Mouse (Mus musculus): ENCODE measurements at regions not wholly inside any gene's neighbourhood (a gene's known extent, or its start where the extent isn't known, plus 50 kb on each side); places are given as distances from the start of the nearest gene placed in this dataset.
"Not testable (repeated sequence)": the region's sequence is repeated elsewhere in the genome, so short reads cannot be mapped to it uniquely, and the experiment has no call there.

DNA sequence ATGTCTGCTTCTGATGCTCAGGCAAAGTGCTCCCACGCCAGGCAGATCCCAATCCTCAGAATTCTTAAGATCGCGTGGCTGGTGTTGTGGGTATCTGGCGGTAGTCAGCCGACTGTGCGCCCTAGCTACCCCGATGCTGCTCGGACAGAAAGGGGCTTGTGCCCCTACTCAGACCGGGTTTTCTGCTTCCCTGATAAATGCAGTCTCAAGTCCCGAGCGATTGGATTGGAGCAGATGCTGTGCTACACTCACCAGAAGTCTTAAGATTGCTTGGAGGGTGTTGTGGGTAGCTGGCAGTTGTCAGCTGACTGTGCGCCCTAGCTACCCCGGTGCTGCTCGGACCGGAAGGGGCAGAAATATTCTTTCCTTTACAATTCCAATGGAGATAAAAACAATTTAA is 99.3 kb downstream of the Gm7489 start:
- DNase-seq (ENCODE audit: low spot score): not testable (repeated sequence)

DNA sequence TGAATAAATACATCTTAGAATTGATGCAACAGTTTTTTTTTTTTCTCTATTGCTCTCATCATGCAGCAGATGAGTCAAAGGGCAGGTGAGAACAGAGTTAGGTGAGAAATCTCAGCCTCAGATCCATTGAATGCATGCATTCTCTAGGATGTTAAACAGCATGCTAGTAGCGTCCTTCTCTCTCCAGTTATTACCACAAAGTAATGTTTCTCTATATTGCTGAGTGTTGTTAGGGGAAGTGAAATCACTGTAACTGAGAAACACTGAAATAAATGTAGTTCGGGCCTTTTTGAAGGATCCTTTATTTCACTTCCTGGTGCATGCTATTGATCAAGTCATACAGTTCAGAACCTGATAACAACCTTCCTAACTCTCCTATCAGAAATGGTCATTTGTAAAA is 105.2 kb downstream of the Gm7489 start:
- no peak for DNase-seq (ENCODE audit: low spot score)

DNA sequence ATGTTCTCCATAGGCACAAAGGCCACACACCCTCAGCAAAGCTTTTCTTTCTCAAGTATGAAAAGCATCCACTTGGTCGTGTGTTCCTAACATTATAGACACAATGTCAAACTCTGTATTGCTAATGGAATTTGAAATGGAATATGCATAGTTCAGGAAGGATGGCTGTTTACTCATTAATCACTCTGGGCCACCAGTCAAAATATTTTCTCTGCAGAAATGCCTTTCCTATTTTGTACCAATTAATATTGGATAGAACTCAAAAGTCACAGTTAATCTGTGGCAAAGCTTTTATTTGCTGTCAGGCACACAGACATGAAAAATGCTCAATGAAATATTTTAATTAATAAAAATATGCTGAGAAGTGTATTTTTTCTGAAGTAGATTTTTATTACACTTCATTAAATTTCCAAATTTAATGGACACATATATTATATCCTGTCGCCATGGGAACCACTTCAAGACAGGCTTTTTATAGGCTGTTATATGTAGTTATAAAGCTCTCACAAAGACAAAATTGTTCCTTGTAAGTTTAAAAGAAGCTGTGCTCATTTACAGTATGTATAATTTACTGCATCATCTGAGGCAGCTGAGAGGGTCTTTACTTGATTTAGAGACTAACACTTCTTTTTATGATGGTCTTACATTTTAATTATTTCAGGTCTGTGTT is 110.6 kb downstream of the Gm7489 start:
- no peak for DNase-seq (ENCODE audit: low spot score)

DNA sequence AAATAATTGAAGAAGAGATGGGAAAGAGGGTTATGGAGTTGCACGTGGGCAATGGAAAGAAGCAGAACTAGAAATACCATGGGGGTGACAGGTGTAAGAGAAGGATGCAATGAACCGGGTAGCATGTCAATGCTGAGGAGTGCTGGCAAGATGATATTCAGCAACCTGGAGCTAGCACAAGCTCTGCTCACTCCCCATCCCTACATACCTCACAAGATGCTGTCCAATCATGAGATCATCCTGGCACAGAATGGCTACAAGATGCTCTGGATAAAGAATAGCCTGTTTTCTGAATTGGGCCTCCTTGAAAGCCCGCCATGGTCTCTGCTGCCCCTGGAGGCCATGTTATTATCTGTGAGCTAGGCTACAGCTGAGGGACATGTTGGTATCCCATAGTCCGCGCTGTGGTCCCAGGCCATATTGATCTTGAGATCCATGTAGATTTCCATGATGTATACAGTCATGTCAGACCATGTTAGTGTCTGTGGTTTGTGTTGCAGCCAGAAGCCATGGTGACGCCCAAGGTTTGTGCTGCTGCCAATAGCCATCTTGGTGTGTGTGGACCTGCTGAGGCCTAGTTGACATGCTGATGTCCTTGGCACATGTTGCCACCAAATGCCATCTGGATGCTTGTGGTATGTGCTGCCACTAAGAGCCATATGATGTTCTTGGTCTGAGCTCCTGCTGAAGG is 114.0 kb downstream of the Gm7489 start:
- no peak for DNase-seq (ENCODE audit: low spot score)

DNA sequence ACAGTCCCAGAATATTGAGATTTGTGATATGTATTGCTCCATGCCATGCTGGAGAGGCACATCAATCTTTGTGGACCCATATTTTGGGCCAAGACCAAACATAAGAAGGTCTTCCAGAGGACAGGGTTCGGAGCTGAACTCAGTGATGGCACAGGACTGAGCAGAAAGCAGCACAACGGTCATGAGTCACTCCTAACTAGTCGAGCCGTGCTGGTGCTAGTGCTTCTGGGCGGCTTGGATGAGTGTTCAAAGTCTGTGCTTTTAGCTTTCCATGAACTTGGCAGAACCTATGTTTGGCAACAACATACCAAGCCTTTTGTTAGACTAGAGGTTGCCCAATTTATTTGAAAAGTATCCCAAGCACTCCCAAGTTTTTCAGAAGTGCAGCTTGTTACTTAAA is 149.1 kb downstream of the Gm7489 start:
- no peak for DNase-seq (ENCODE audit: low spot score)

DNA sequence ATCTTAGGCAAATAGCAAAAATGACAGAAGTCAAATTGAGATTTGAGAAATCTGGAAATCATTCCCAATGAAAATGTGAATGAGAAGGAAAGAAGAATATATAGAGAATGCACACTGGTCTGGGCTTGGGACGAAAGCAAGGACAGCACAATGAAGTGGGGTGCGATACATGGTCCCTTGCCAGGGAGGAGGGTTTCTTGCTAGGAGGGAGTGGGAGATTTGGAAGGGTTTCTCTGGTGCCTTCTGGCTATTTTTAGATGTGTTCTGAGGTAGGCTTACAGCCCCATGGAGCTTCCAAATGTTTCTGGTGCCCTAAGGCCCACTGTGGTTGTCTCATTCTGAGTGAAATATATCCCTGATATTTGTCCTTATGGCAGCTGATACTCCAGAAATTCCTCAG is 166.0 kb downstream of the Gm7489 start:
- DNase-seq (ENCODE audit: low spot score): no peak

DNA sequence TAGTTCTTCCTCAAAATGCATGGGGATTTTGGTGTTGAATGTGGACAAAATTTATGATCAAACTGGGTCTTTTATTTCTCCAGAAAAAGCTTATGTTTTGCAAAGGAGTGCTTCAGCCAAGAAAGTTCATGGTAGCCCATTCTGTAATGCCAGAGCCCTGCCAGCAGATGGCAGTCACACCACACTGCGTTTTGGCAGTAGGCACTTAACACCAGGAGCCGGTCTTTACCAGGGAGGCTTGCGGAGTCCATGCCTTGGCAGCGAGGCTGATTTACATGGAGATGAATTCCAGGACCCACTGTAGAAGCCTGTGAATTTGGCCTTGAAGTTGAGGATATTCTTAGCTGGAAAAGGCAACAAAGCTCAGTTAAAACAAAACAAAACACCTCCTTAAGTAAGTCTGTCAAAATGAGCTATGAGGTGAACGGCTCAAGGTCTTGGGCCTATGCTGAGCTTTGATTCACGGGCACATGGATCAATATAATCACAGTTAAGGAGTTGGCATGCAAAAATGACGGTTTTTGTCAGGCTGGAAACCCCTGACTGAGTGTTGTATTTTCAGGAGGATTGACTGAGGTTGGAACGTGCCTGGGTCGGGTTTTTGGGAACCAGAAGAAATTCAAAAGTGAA is 185.4 kb downstream of the Gm7489 start:
- peak; percentile 73 for DNase-seq (ENCODE audit: low spot score)

DNA sequence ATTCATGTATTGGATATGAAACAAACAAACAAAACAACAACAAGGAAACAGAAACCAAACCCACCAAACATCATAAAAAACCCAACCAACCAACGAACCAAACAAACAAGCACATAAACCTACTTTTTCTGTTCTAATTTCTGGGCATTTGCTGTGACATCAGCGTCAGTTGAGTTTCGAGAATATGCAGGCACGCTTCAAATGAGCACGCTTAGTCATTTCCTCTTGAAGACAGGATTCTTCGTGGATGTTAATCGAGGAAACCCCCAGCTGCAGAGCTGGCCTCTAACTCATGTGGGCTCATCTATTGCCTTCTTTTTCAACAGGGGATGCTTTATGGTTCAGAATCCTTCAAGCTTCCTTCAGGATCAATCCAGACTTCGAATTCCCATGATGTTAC is 187.0 kb downstream of the Gm7489 start:
- no peak for DNase-seq (ENCODE audit: low spot score)

DNA sequence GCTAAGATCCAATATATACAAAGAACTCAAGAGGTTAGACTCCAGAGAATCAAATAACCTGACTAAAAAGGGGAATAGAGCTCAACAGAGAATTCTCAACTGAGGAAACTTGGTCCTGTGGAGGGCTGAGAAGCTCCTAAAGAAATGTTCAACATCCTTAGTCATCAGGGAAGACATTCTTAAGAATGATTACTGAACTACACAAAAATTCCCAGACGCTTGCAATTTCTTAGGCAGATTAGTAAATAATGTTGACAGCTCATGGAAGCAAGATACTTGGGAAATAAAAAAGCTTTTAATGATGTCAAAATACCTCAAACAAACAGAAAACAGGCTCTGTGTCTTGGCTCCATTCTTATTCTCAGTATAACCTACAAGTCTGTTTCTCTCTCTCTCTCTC is 206.6 kb downstream of the Gm7489 start:
- DNase-seq (ENCODE audit: low spot score): no peak

DNA sequence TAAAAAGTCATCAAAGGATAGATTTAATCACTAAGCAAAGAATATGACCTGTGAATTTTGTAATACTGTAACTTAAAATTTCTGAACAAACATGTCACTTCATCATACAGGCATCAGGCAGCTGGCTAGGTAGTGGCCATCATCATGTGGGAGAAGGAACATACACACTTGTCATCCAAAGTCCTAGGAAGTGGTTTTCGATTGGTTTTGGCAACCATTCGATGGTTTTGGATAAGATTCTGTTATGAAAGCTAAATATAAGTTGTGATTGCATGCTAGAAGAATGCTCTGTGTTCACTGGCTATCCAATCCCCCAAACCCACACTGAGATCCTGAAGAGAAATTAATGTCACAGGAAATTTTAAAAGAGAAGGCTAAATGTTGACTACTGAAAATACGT is 207.7 kb downstream of the Gm7489 start:
- DNase-seq (ENCODE audit: low spot score): no peak

DNA sequence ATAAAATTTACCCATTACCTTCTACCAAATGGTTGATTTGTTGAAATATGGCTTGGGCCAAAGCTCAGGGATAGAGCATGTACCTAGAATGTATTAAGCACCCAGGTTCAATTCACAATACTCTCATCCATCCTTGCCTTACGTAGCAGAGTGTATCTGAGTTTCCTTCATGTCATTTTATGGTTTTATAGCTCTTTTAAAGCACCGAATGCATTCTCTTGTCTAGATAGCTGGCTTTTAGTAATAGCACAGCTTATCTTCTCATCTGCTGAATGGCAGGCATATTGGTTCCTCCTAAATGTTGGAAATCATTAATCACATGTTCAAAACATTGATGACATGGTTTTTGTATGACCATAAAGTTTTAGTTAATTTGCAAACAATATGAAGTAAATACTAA is 212.8 kb downstream of the Gm7489 start:
- DNase-seq (ENCODE audit: low spot score): no peak

DNA sequence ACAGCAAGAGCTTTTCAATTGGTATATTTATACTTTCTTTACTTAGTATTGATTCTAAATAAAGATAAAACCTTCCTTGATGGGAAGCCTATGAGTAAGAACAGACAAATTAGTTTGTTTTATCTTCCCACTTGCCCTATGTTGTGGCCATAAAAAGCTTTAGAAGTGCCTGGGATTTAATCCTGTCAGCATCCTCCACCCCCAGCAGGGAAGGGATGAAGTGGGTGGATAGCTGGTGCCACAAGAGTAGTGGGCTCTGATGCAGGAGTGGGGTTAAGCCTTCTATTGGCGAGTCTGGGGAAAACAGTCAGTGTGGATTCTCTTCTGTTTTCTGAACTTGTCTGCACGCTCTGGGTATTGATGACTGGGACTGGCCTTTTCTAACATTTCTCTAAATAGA is 227.7 kb downstream of the Gm7489 start:
- DNase-seq (ENCODE audit: low spot score): no peak

DNA sequence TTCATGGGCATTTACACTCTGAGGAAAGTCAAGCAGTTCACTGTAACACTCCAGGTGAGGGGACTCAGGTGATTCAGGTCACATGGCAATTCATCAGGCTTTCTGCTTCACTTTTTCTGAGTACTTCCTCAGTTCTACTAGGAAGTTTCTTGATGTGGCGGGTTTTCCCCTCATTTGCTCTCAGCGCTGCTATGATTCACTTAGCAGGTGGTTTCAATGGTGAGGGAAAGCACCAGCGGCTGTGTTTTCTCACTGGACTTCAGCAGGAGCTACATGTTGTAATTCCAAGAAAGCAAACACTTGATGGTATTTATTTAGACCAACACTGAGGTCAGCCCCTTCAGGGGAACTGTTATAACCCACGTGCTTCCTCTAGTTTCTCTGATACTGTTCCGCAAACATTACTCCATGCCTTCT is 229.4 kb downstream of the Gm7489 start:
- DNase-seq (ENCODE audit: low spot score): no peak

DNA sequence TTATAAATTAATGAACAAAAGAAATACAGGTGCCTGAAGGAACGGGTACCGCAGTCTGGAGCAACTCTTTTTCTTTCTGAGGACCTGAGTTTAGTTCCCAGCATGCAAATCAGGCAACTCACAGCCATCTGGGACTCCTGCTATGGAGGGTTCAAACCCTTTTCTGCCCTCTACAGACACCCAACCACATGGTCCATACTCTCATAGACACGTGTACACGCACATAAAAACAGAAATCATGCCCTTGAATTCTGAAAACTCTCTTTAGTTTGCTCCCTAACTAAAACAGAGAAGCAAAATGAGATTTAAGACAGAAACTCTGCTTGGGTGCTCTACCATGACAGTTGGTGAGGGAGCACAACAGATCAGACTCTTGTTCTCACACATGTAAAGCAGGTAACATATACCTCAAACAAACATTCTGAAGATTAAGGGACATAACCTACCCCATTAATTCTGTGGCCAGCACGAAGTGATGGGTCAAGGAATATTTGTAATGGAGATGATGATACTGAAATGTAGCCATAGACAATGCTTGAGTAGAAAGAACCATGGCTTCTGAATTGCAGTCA is 233.3 kb downstream of the Gm7489 start:
- DNase-seq (ENCODE audit: low spot score): no peak

DNA sequence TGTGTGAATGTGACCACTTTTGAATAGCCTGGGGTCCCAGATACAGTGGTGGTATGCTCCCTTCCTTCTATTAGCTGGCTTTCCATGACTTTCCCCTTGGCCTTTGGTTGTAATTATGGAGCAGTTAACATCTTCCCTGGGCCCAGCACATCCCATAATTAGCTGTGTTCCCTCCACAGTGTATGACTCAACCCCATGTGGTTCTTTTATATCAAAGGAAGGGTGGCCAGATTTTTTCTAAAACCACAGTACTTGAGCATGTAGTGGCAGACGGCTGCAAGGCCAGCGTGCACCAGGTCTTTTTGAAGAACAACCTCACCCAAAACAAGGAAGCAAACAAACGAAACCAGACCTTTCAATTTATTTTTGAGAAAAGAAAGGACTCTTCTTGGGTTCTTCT is 235.8 kb downstream of the Gm7489 start:
- DNase-seq (ENCODE audit: low spot score): no peak

DNA sequence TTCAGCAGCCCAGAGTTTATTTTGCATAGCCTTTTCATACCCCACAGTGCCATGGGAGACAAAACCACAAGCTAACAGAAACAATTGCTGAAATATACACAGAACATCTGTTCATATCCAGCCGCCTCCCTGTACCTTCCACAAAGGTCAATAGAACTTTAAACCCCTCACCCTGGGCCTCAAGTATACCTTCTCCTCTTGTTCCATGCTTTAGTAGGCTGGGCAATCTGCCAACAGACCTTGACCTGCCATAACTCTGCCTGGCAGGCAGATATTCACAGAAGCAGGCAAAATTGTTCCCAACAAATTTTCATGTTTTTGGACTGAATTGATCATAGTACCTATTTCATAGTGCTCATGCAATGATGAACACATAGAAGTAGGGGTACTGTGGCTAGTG is 279.6 kb downstream of the Gm7489 start:
- DNase-seq (ENCODE audit: low spot score): peak; percentile 4

DNA sequence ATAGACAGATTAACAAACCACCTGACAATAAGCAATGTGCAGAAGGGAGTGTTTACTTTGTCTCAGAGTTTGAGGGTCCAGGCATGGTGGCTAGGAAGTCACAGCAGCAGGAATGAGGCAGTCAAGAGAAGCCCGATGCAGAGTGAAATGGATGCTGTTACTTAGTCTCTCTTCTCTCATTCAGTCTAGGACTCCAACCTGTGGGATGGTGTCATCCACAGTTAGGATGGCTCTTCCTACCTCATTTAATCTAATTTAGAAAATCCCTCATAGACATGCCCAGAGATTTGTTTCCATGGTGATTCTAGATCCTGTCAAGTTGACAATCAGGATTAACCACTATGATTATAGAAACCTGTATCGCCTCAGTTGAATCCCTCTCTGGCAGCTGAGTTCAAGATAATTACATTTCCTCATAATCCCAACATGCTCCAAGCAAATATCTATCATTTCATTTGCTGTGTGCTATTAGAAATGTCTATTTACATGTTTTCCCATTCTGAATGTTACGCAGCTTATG is 283.2 kb downstream of the Gm7489 start:
- no peak for DNase-seq (ENCODE audit: low spot score)

DNA sequence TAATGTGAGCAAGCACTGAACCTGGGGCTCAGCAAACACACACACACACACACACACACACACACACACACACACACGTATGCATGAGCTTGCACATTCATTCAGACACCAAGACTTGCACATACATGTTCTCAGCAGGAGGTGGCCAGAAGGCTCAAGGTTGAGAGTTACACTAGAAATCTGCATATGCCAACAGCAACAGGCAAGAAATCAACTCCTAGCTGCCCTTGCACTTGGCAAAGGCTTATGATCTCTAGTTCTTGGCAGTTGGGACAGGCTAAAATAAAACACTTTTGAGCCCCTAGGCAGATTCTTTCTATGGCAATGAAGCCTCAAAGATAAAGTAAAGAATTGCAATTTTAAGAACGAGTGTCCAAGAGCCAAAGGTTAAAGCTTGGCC is 292.5 kb downstream of the Gm7489 start:
- no peak for DNase-seq (ENCODE audit: low spot score)

DNA sequence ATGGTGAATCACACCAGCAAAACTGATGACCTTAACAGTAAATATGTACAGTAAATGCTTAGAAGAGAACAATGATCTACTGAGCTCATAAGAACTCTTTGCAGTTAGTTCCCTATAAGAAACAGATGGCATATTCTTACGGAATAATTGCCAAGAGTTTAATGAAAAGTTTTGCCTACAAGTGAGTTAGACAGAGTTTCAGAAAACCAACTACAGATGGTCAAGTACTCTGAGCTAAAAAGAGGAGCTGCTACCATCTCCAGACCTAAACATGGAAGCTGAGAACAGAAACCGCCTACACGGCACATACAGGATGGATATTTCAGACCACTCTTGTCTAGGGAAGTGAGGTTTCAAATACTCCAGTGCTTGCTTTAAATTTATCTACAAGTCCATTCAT is 293.1 kb downstream of the Gm7489 start:
- no peak for DNase-seq (ENCODE audit: low spot score)

All from ovary, postnatal 36 days (tissue).